Mouse (Mus musculus): ENCODE results near the gene Tas2r122. TPM values are rescaled to one million over a fixed set of nuclear protein-coding genes. Genes with fewer than 3 reads are reported as not detected.
"Not testable (repeated sequence)": the region's sequence is repeated elsewhere in the genome, so short reads cannot be mapped to it uniquely, and the experiment has no call there.

The Tas2r122 gene
- polyA plus RNA-seq (2015; fragmentation: Nextera tagmentation; extraction: Ambion mirVana), result not detected in 2 replicates

- H3K27me3 ChIP-seq, result no peaks in the 10 kb centered on the region
- H3K9ac ChIP-seq, result no peak within 1 kb of the TSS
- 91% methylated on average over 3 of the region's 3 CpGs for WGBS
- no peak within 1 kb of the TSS for H3K27ac ChIP-seq
- no peak within 1 kb of the TSS for H3K4me2 ChIP-seq
- no peak within 1 kb of the TSS for H3K4me3 ChIP-seq
- no peak for ATAC-seq (ENCODE audit: low FRiP score)
- H3K9me3 ChIP-seq, result no peaks in the 10 kb centered on the region
- no peaks in the 10 kb centered on the region for H3K36me3 ChIP-seq
- H3K4me1 ChIP-seq (replicated peaks), result no peaks in the 10 kb centered on the region
These were observed at the start of gene Tas2r122 for GRCm38 (mm10) chr6:132711828-132712227. Gene Tas2r122, minus strand, starts transcription at chr6:132711928.

GRCm38 (mm10) chr6:132754430-132754829 lies 42.7 kb upstream of the Tas2r122 start, which contains the start of gene Tas2r124:
Gene Tas2r124, plus strand, starts transcription at chr6:132754730.
- no peak within 1 kb of the TSS for H3K4me2 ChIP-seq
- no peak within 1 kb of the TSS for H3K9ac ChIP-seq
- WGBS, result 93% methylated on average over 1 of the region's 1 CpGs
- H3K36me3 ChIP-seq, result no peaks in the 10 kb centered on the region
- no peaks in the 10 kb centered on the region for H3K4me1 ChIP-seq (replicated peaks)
- H3K27ac ChIP-seq, result no peak within 1 kb of the TSS
- no peak within 1 kb of the TSS for H3K4me3 ChIP-seq
- no peaks in the 10 kb centered on the region for H3K9me3 ChIP-seq
- H3K27me3 ChIP-seq, result no peaks in the 10 kb centered on the region
- no peak for ATAC-seq (ENCODE audit: low FRiP score)

GRCm38 (mm10) chr6:132750206-132750605 lies 38.5 kb upstream of the Tas2r122 start:
- 93% methylated on average over 2 of the region's 2 CpGs for WGBS
- no peak overlapping the region for H3K9ac ChIP-seq
- H3K27ac ChIP-seq, result no peak overlapping the region
- no peaks in the 10 kb centered on the region for H3K36me3 ChIP-seq
- H3K4me1 ChIP-seq (replicated peaks), result no peaks in the 10 kb centered on the region
- no peak overlapping the region for H3K4me3 ChIP-seq
- no peaks in the 10 kb centered on the region for H3K9me3 ChIP-seq
- no peak for ATAC-seq (ENCODE audit: low FRiP score)
- H3K27me3 ChIP-seq, result no peaks in the 10 kb centered on the region
- no peak overlapping the region for H3K4me2 ChIP-seq

GRCm38 (mm10) chr6:132737935-132738334 lies 26.2 kb upstream of the Tas2r122 start, which contains the start of gene Tas2r115:
Gene Tas2r115, minus strand, starts transcription at chr6:132738035.
- no peak for ATAC-seq (ENCODE audit: low FRiP score)
- H3K4me2 ChIP-seq, result no peak within 1 kb of the TSS
- 84% methylated on average over 2 of the region's 2 CpGs for WGBS

GRCm38 (mm10) chr6:132700907-132701306 lies 10.8 kb downstream of the Tas2r122 start, which contains the start of gene Tas2r121:
Gene Tas2r121, minus strand, starts transcription at chr6:132701007.
- Histone ChIP-seq H3K4me1 (replicated peaks) (no peaks in the 10 kb centered on the region), H3K27ac (no peak within 1 kb of the TSS), H3K9me3 (no peaks in the 10 kb centered on the region), H3K4me3 (no peak within 1 kb of the TSS), H3K27me3 (no peaks in the 10 kb centered on the region), H3K4me2 (no peak within 1 kb of the TSS), H3K9ac (no peak within 1 kb of the TSS), H3K36me3 (no peaks in the 10 kb centered on the region)
- 78% methylated on average over 1 of the region's 1 CpGs for WGBS
- ATAC-seq (ENCODE audit: low FRiP score), result no peak

More at GRCm38 (mm10) chr6:132737935-132738334, 26.2 kb upstream of the Tas2r122 start, which contains the start of gene Tas2r115:
- no peak within 1 kb of the TSS for H3K9ac ChIP-seq
- no peak within 1 kb of the TSS for H3K4me3 ChIP-seq
- no peaks in the 10 kb centered on the region for H3K9me3 ChIP-seq
- no peaks in the 10 kb centered on the region for H3K36me3 ChIP-seq
- H3K27me3 ChIP-seq, result no peaks in the 10 kb centered on the region
- no peaks in the 10 kb centered on the region for H3K4me1 ChIP-seq (replicated peaks)
- no peak within 1 kb of the TSS for H3K27ac ChIP-seq

- not testable (repeated sequence) for ATAC-seq (ENCODE audit: low FRiP score); H3K27me3 ChIP-seq; H3K27ac ChIP-seq; H3K4me3 ChIP-seq; H3K4me2 ChIP-seq; H3K9me3 ChIP-seq; H3K4me1 ChIP-seq (replicated peaks); H3K9ac ChIP-seq; H3K36me3 ChIP-seq
- 83% methylated on average over 7 of the region's 7 CpGs for WGBS
These were observed 20.1 kb downstream of the Tas2r122 start for GRCm38 (mm10) chr6:132691596-132691995.

Other genes with a start within 250 kb of the Tas2r122 start
- not detected in 2 replicates for gene Prh1, start 142.1 kb downstream of the Tas2r122 start, polyA plus RNA-seq (2015; fragmentation: Nextera tagmentation; extraction: Ambion mirVana)
- gene Prp2, start 116.0 kb downstream of the Tas2r122 start, polyA plus RNA-seq (2015; fragmentation: Nextera tagmentation; extraction: Ambion mirVana), result not detected in 2 replicates
- gene A630073D07Rik, start 60.4 kb downstream of the Tas2r122 start, polyA plus RNA-seq (2015; fragmentation: Nextera tagmentation; extraction: Ambion mirVana), result not detected in 2 replicates
- gene Tas2r120, start 55.0 kb downstream of the Tas2r122 start, polyA plus RNA-seq (2015; fragmentation: Nextera tagmentation; extraction: Ambion mirVana), result not detected in 2 replicates
- gene Tas2r121, start 10.9 kb downstream of the Tas2r122 start, polyA plus RNA-seq (2015; fragmentation: Nextera tagmentation; extraction: Ambion mirVana), result not detected in 2 replicates
- not detected in 2 replicates for gene Tas2r115, start 26.1 kb upstream of the Tas2r122 start, polyA plus RNA-seq (2015; fragmentation: Nextera tagmentation; extraction: Ambion mirVana)
- not detected in 2 replicates for gene Tas2r124, start 42.8 kb upstream of the Tas2r122 start, polyA plus RNA-seq (2015; fragmentation: Nextera tagmentation; extraction: Ambion mirVana)
- not detected in 2 replicates for gene Tas2r102, start 50.2 kb upstream of the Tas2r122 start, polyA plus RNA-seq (2015; fragmentation: Nextera tagmentation; extraction: Ambion mirVana)
- not detected in 2 replicates for gene Tas2r136, start 66.2 kb upstream of the Tas2r122 start, polyA plus RNA-seq (2015; fragmentation: Nextera tagmentation; extraction: Ambion mirVana)
- gene Tas2r117, start 90.9 kb upstream of the Tas2r122 start, polyA plus RNA-seq (2015; fragmentation: Nextera tagmentation; extraction: Ambion mirVana), result not detected in 2 replicates
- not detected in 2 replicates for gene Tas2r123, start 135.2 kb upstream of the Tas2r122 start, polyA plus RNA-seq (2015; fragmentation: Nextera tagmentation; extraction: Ambion mirVana)
- gene Tas2r116, start 143.5 kb upstream of the Tas2r122 start, polyA plus RNA-seq (2015; fragmentation: Nextera tagmentation; extraction: Ambion mirVana), result not detected in 2 replicates
- not detected in 2 replicates for gene Tas2r110, start 156.1 kb upstream of the Tas2r122 start, polyA plus RNA-seq (2015; fragmentation: Nextera tagmentation; extraction: Ambion mirVana)
- gene Tas2r113, start 181.1 kb upstream of the Tas2r122 start, polyA plus RNA-seq (2015; fragmentation: Nextera tagmentation; extraction: Ambion mirVana), result not detected in 2 replicates
- gene Tas2r125, start 197.7 kb upstream of the Tas2r122 start, polyA plus RNA-seq (2015; fragmentation: Nextera tagmentation; extraction: Ambion mirVana), result not detected in 2 replicates
- not detected in 2 replicates for gene Tas2r129, start 239.2 kb upstream of the Tas2r122 start, polyA plus RNA-seq (2015; fragmentation: Nextera tagmentation; extraction: Ambion mirVana)
- not detected in 2 replicates for gene Tas2r131, start 246.0 kb upstream of the Tas2r122 start, polyA plus RNA-seq (2015; fragmentation: Nextera tagmentation; extraction: Ambion mirVana)